Mouse (Mus musculus): ENCODE results near the gene Tctex1d2.

GRCm38 (mm10) chr16:32395679-32396540 is 23.6 kb upstream of the Tctex1d2 start:
- no peak for TF ChIP-seq POLR2A (IDR thresholded peaks at IDR 0.05; ENCODE audit: borderline replicate concordance, insufficient read depth, low read length)
- TF ChIP-seq CTCF (IDR thresholded peaks at IDR 0.05; ENCODE audit: borderline replicate concordance, insufficient read depth, low read depth, low read length) = no peak

Data from cerebellum, adult 2 months (tissue).